Mouse (Mus musculus) G1E (cell line): ENCODE measurements at regions not wholly inside any gene's neighbourhood (a gene's known extent, or its start where the extent isn't known, plus 50 kb on each side); places are given as distances from the start of the nearest gene placed in this dataset.

Experiments used
- ATAC-seq: 2 replicates; pipeline ENCODE4 v1.8.0; 2016; ENCODE audit warnings: mild to moderate bottlenecking; ENCODE audit not compliant: insufficient number of reproducible peaks, poor library complexity, low FRiP score, severe bottlenecking; ENCODE audit errors: extremely low read depth
- DNase-seq: peaks from one replicate; pipeline ENCODE4 v3.0.0; 2012; ENCODE audit warnings: low spot score
- H3K27me3 ChIP-seq: 2 replicates; pipeline ENCODE4 v1.6.1; 2012; ENCODE audit warnings: mild to moderate bottlenecking, low read length, inconsistent platforms; ENCODE audit not compliant: insufficient read depth
- H3K36me3 ChIP-seq: replicated peaks from 2 replicates; pipeline ENCODE3; 2012; ENCODE audit warnings: mild to moderate bottlenecking, inconsistent platforms
- H3K4me1 ChIP-seq: 2 replicates; pipeline ENCODE4 v1.6.1; 2012; ENCODE audit warnings: low read depth, low read length, inconsistent platforms, mixed read lengths; ENCODE audit not compliant: insufficient read depth
- H3K4me3 ChIP-seq: 2 replicates; pipeline ENCODE4 v1.5.1; 2012; ENCODE audit warnings: low read depth, mild to moderate bottlenecking, inconsistent platforms, low read length, moderate library complexity, mixed read lengths
- H3K9me3 ChIP-seq: replicated peaks from 2 replicates; pipeline ENCODE4 v1.6.1; 2012; ENCODE audit warnings: inconsistent platforms
- CTCF ChIP-seq: IDR thresholded peaks from 2 replicates; pipeline ENCODE4 v1.5.1; 2012; ENCODE audit warnings: low read depth, low read length, inconsistent platforms, mixed read lengths
- GATA1 ChIP-seq: IDR thresholded peaks from 2 replicates; pipeline ENCODE4 v1.6.1; 2012; ENCODE audit warnings: borderline replicate concordance, low read length, inconsistent platforms, mixed read lengths
- GATA2 ChIP-seq: IDR thresholded peaks from 2 replicates; pipeline ENCODE4 v1.6.1; 2012; ENCODE audit warnings: low read depth, low read length, inconsistent platforms, borderline replicate concordance
- POLR2AphosphoS5 ChIP-seq: IDR thresholded peaks from 2 replicates; pipeline ENCODE4 v1.6.1; 2012; ENCODE audit warnings: low read depth, low read length, inconsistent platforms; ENCODE audit not compliant: insufficient replicate concordance
- TAL1 ChIP-seq: conservative IDR thresholded peaks from 2 replicates; pipeline ENCODE4 v1.6.1; 2012; ENCODE audit warnings: low read depth, low read length, inconsistent platforms, mixed read lengths

- no peak for TF ChIP-seq CTCF
- TF ChIP-seq GATA2, result no peak
- TF ChIP-seq GATA1, result no peak
- no peak for TF ChIP-seq TAL1
- TF ChIP-seq POLR2AphosphoS5, result no peak
- peaks cover 12% of the 10 kb centered on the region for H3K27me3 ChIP-seq
- no peak overlapping the region for H3K4me3 ChIP-seq
- ATAC-seq (no peak), DNase-seq (no peak)
- no peaks in the 10 kb centered on the region for H3K9me3 ChIP-seq
- H3K4me1 ChIP-seq, result no peaks in the 10 kb centered on the region
- H3K36me3 ChIP-seq, result no peaks in the 10 kb centered on the region
Measured at GRCm38 (mm10) chr9:122625081-122625480, 122.1 kb upstream of the Topaz1 start.

DNA sequence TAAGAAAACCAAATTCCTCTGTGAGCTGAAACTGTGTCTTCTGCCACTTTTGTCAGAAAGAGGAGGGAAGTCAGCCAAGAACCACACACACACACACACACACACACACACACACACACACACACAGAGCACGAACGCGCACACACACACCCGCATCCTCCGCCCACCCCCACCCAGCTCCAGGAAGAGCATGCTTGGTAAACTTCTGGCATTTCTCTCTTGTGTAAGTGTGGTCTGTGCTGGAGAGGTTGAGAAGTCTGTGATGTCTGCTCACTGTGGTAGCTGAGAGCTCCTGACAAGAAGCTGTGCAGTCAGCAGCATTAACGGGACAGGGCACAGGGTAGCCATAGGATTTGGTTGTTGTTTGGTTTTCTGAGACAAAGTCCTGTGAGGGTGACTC is 120.8 kb upstream of the Topaz1 start:
- Histone ChIP-seq H3K9me3 (no peaks in the 10 kb centered on the region), H3K36me3 (no peaks in the 10 kb centered on the region), H3K4me1 (no peaks in the 10 kb centered on the region), H3K4me3 (no peak overlapping the region), H3K27me3 (peaks cover 8% of the 10 kb centered on the region)
- TF ChIP-seq TAL1 (no peak), POLR2AphosphoS5 (no peak), GATA1 (no peak)
- ATAC-seq (no peak), DNase-seq (no peak)

GRCm38 (mm10) chr9:122629171-122629904 is 117.8 kb upstream of the Topaz1 start:
- ATAC-seq, result no peak
- no peak for TF ChIP-seq GATA1
- no peak for TF ChIP-seq POLR2AphosphoS5

GRCm38 (mm10) chr9:122631793-122632192 is 115.4 kb upstream of the Topaz1 start:
- H3K4me1 ChIP-seq, result no peaks in the 10 kb centered on the region
- H3K36me3 ChIP-seq, result no peaks in the 10 kb centered on the region
- DNase-seq, result no peak
- no peaks in the 10 kb centered on the region for H3K9me3 ChIP-seq
- no peak for TF ChIP-seq CTCF
- TF ChIP-seq TAL1, result no peak
- TF ChIP-seq GATA1, result no peak
- TF ChIP-seq GATA2, result no peak
- no peak for TF ChIP-seq POLR2AphosphoS5
- ATAC-seq, result no peak
- no peak overlapping the region for H3K4me3 ChIP-seq
- H3K27me3 ChIP-seq, result peaks cover 10% of the 10 kb centered on the region

More at GRCm38 (mm10) chr9:122629171-122629904, 117.8 kb upstream of the Topaz1 start:
- no peak for DNase-seq
- H3K4me3 ChIP-seq, result no peak overlapping the region
- no peaks in the 10 kb centered on the region for H3K4me1 ChIP-seq
- peaks cover 8% of the 10 kb centered on the region for H3K27me3 ChIP-seq
- H3K36me3 ChIP-seq, result no peaks in the 10 kb centered on the region
- no peaks in the 10 kb centered on the region for H3K9me3 ChIP-seq

DNA sequence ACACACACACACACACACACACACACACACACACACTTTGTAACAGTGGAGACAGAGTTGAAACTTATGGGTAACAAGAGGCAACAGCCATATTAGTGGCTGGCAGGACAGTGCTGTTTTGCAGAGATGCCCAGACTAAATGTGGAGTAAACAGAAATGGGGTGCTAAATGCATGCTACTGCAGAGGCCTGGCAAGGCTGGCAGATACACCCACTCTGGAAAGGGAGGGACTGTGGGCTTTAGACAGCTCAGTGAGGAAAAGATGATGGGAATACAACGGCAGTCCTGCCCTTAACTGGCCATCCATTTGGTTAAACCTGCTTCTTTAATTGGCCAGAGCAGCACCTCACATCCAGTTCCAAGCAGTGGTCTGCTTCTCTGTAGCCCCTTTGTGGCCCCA is 113.7 kb upstream of the Topaz1 start:
- no peak for DNase-seq
- no peaks in the 10 kb centered on the region for H3K36me3 ChIP-seq
- H3K4me1 ChIP-seq, result no peaks in the 10 kb centered on the region
- ATAC-seq, result no peak
- H3K4me3 ChIP-seq, result no peak overlapping the region
- TF ChIP-seq GATA2 (no peak), GATA1 (no peak), POLR2AphosphoS5 (no peak), CTCF (no peak), TAL1 (no peak)
- H3K9me3 ChIP-seq, result no peaks in the 10 kb centered on the region
- H3K27me3 ChIP-seq, result peaks cover 10% of the 10 kb centered on the region

GRCm38 (mm10) chr9:122635138-122635964 is 111.8 kb upstream of the Topaz1 start:
- Histone ChIP-seq H3K36me3 (no peaks in the 10 kb centered on the region), H3K4me1 (no peaks in the 10 kb centered on the region), H3K4me3 (no peak overlapping the region), H3K9me3 (no peaks in the 10 kb centered on the region), H3K27me3 (peaks cover 2% of the 10 kb centered on the region)
- ATAC-seq (no peak), DNase-seq (no peak)
- TF ChIP-seq TAL1, result no peak
- no peak for TF ChIP-seq GATA2
- no peak for TF ChIP-seq GATA1
- no peak for TF ChIP-seq POLR2AphosphoS5
- no peak for TF ChIP-seq CTCF
